Mouse (Mus musculus): Measurements from ENCODE around the gene Wwc2.

DNA sequence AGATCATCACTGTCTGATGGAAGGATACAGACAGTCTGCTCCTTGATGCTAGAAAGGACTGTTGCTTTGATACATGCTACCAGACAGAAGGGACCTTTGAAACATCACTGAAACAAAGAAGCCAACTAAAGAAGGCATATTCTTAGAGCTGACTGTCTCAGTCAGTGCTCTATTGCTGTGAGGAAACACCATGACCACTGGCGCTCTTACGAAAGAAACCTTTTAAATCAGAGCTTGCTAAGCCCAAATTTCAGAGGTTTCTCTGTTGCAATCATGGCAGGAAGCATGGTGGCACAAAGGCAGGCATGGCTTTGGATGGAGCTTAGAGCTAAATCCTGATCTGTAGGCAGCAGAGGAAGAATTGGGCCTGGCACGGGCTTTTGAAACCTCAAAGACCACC, 98.3 kb downstream of the Wwc2 start:
- TF ChIP-seq POLR2A (IDR thresholded peaks at IDR 0.05; ENCODE audit: extremely low read depth, insufficient read depth, low read length) = no peak
- TF ChIP-seq CTCF (IDR thresholded peaks at IDR 0.05; ENCODE audit: extremely low read depth, insufficient read depth, low read length) = no peak
